Comparison of ENCODE assay signal across 18 mouse cellular contexts in genomic region chr7:46563801-46564200, GRCm38 (mm10).
DNase-seq lines count a peak whose midpoint lies in the region; ATAC-seq and TF ChIP-seq lines count a peak whose summit lies in the region.
"Had no signal": no experiment of that assay in that cellular context is flagged by ENCODE, and none has a peak within 500 bp of the region (broad histone marks: within the 10 kb centered on the region; RNA-seq: fewer than 3 reads in every experiment).

No protein-coding gene starts in this region.

- no peaks in the 10 kb centered on the region for H3K27me3 ChIP-seq in forebrain, postnatal 0 days (ENCODE audit: insufficient read depth, low read length)
- no peaks in the 10 kb centered on the region for H3K27me3 ChIP-seq in forebrain, embryonic 11.5 days (ENCODE audit: control insufficient read depth, insufficient read depth, low read length)
- H3K27me3 ChIP-seq: CH12.LX; embryonic facial prominence, embryonic 15.5 days; kidney, embryonic 15.5 days; liver, embryonic 15.5 days had no signal

- no peak overlapping the region for H3K27ac ChIP-seq in forebrain, postnatal 0 days (ENCODE audit: low read depth, low read length)
- no peak overlapping the region for H3K27ac ChIP-seq in forebrain, embryonic 11.5 days (ENCODE audit: low read depth, low read length)
- H3K27ac ChIP-seq: embryonic facial prominence, embryonic 15.5 days; hindbrain, embryonic 14.5 days; kidney, embryonic 15.5 days; liver, embryonic 15.5 days had no signal

- H3K36me3 ChIP-seq in forebrain, postnatal 0 days (ENCODE audit: insufficient read depth) = peaks cover 10% of the 10 kb centered on the region; the same call in 1 of the 2 replicates
- no peaks in the 10 kb centered on the region for H3K36me3 ChIP-seq in forebrain, embryonic 11.5 days (ENCODE audit: control insufficient read depth, insufficient read depth, low read length)
- H3K36me3 ChIP-seq: liver, embryonic 15.5 days had no signal

- no peaks in the 10 kb centered on the region for H3K4me1 ChIP-seq in forebrain, postnatal 0 days (ENCODE audit: insufficient read depth)
- no peaks in the 10 kb centered on the region for H3K4me1 ChIP-seq in forebrain, embryonic 11.5 days (replicated peaks; ENCODE audit: control insufficient read depth, insufficient read depth, low read length)
- H3K4me1 ChIP-seq: embryonic facial prominence, embryonic 15.5 days; kidney, embryonic 15.5 days had no signal

- H3K4me3 ChIP-seq in forebrain, postnatal 0 days (ENCODE audit: low read depth, low read length) = no peak overlapping the region
- no peak overlapping the region for H3K4me3 ChIP-seq in forebrain, embryonic 11.5 days (ENCODE audit: low read depth, low read length)
- H3K4me3 ChIP-seq: embryonic facial prominence, embryonic 15.5 days; kidney, embryonic 15.5 days; liver, embryonic 15.5 days had no signal

- ATAC-seq in forebrain, postnatal 0 days = no peak; the same call in 1 of the 2 replicates
- no peak for ATAC-seq in forebrain, embryonic 11.5 days (replicated peaks; ENCODE audit: low FRiP score)
- ATAC-seq: forebrain, embryonic 14.5 days had no signal

- intact Hi-C loops in left cerebral cortex, postnatal 4 days (cut with DNase I) = no loop called here
- intact Hi-C loops in gastrocnemius, postnatal 14 days (cut with DNase I; ENCODE audit: low total_unique reads) = no loop called here

- no peak for DNase-seq in forebrain, postnatal 0 days
- no peak for DNase-seq in forebrain, embryonic 11.5 days (ENCODE audit: low spot score)
- DNase-seq in left cerebral cortex, postnatal 4 days = peak; percentile 29
- DNase-seq in left cerebral cortex, adult 18-20 months (ENCODE audit: low spot score in 2 of 2) = no peak
- peak; percentile 60 for DNase-seq in A20 (ENCODE audit: low read depth, low spot score)
- peak; percentile 65 for DNase-seq in R1 (ENCODE audit: low read depth, low spot score)
- no peak for DNase-seq in gastrocnemius, postnatal 14 days
- no peak for DNase-seq in gastrocnemius, postnatal 10 days
- DNase-seq: adrenal gland, postnatal 25 days; gastrocnemius, postnatal 25 days; right cerebral cortex, adult 18-20 months; thymus, adult 2 months had no signal

- peak; percentile 64 for TF ChIP-seq CTCF in forebrain, postnatal 0 days (IDR thresholded peaks at IDR 0.05; ENCODE audit: low read depth)

- no peak overlapping the region for H3K4me2 ChIP-seq in forebrain, postnatal 0 days (ENCODE audit: low read depth)
- H3K4me2 ChIP-seq in forebrain, embryonic 11.5 days (ENCODE audit: low read depth, low read length, severe bottlenecking) = no peak overlapping the region
- H3K4me2 ChIP-seq: embryonic facial prominence, embryonic 15.5 days; hindbrain, embryonic 14.5 days; kidney, embryonic 15.5 days; liver, embryonic 15.5 days had no signal

- H3K9ac ChIP-seq in forebrain, postnatal 0 days = no peak overlapping the region
- H3K9ac ChIP-seq in forebrain, embryonic 11.5 days (ENCODE audit: low read length) = no peak overlapping the region
- H3K9ac ChIP-seq: embryonic facial prominence, embryonic 15.5 days; hindbrain, embryonic 14.5 days; kidney, embryonic 15.5 days; liver, embryonic 15.5 days had no signal

- H3K9me3 ChIP-seq in forebrain, postnatal 0 days (ENCODE audit: low read length) = no peaks in the 10 kb centered on the region
- H3K9me3 ChIP-seq in forebrain, embryonic 11.5 days (ENCODE audit: control insufficient read depth, low read length) = 0 out of 2 replicates have a peak, but pooled peaks cover 3% of the 10 kb centered on the region
- H3K9me3 ChIP-seq: kidney, embryonic 15.5 days; liver, embryonic 15.5 days had no signal

Comparison
In these comparisons a context has a peak if more than half of its experiments do, and no peak if none do; other contexts are left out.
1. DNase-seq: peak in left cerebral cortex, postnatal 4 days (single experiment), A20 (single experiment) and R1 (single experiment); none in forebrain, postnatal 0 days (single experiment), forebrain, embryonic 11.5 days (single experiment), left cerebral cortex, adult 18-20 months (0 of 2), gastrocnemius, postnatal 14 days (single experiment) and gastrocnemius, postnatal 10 days (single experiment).